Mouse (Mus musculus): ENCODE data around the gene Nkx6-1. TPM values are rescaled to one million over a fixed set of nuclear protein-coding genes. Genes with fewer than 3 reads are reported as not detected.

Nkx6-1 gene
- total and polyA plus RNA-seq, 3 experiments, result not detected

DNA sequence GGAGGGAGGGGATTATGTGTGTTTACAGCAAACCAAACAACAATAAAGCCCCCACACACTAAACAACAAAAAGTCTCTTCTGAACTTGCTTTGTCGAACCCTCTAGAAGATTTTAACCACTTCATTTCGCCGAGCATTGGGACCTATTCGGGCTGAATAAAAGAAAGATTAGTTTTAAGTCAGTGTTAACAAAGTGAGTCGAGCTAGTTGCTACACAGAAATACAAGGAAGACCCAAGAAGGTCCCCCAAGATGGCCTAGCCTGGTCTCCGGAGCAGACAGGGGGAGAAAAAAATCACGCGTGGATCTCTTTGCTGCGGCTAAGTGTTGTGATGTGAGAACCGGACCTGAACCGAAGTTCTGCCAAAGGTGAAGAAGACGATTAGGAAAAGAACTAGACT is 3.7 kb upstream of the Nkx6-1 start:
- Histone ChIP-seq H3K36me3 (replicated peaks in 1 of 2; ENCODE audit: control insufficient read depth in 1 of 2, insufficient read depth in 1 of 2, low read length in 1 of 2) (no peaks in the 10 kb centered on the region), H3K27ac (ENCODE audit: insufficient read depth, low read depth) (no peak overlapping the region), H3K27me3 (replicated peaks) (no peaks in the 10 kb centered on the region), H3K4me2 (ENCODE audit: insufficient read depth, low read depth, poor library complexity, severe bottlenecking) (no peak overlapping the region), H3K79me2 (replicated peaks; ENCODE audit: control insufficient read depth, extremely low read depth, insufficient read depth, poor library complexity, severe bottlenecking) (no peaks in the 10 kb centered on the region), H3K9ac (ENCODE audit: insufficient read depth, low read depth) (no peak overlapping the region), H3K9me3 (replicated peaks; ENCODE audit: low read length) (peaks cover 58% of the 10 kb centered on the region), H3K4me3 (replicated peaks in 1 of 3; ENCODE audit: low read depth in 2 of 3, low read length in 2 of 3, poor library complexity in 1 of 3) (no peak overlapping the region), H3K4me1 (ENCODE audit: control insufficient read depth in 1 of 2, insufficient read depth in 2 of 2) (no peaks in the 10 kb centered on the region)
- dilution Hi-C loops (cut with MboI; ENCODE audit: extremely low pct_ligation_motif_present, extremely low pct_unique_long_range_greater_than_20kb, low sequenced_read_pairs) (no loop called here), in situ Hi-C loops (cut with MboI; ENCODE audit: low pct_ligation_motif_present, low pct_unique_long_range_greater_than_20kb, low sequenced_read_pairs) (no loop called here)
- TF ChIP-seq ZMIZ1 (IDR thresholded peaks at IDR 0.05; ENCODE audit: low read depth, low read length) (no peak), MXI1 (IDR thresholded peaks at IDR 0.05; ENCODE audit: low read depth, low read length) (no peak), ETS1 (conservative IDR thresholded peaks at IDR 0.05; ENCODE audit: low read depth, low read length) (no peak), MEF2A (IDR thresholded peaks at IDR 0.05; ENCODE audit: borderline replicate concordance, low read depth, low read length) (no peak), RAD21 (IDR thresholded peaks at IDR 0.05; ENCODE audit: low read depth, low read length) (no peak), NRF1 (IDR thresholded peaks at IDR 0.05; ENCODE audit: low read depth, low read length) (no peak), ELF1 (IDR thresholded peaks at IDR 0.05; ENCODE audit: low read depth, low read length) (no peak), ZKSCAN1 (IDR thresholded peaks at IDR 0.05; ENCODE audit: borderline replicate concordance, low read depth, low read length) (no peak), CTCF (conservative IDR thresholded peaks at IDR 0.05 in 1 of 2, IDR thresholded peaks at IDR 0.05 in 1 of 2; ENCODE audit: low read depth in 2 of 2, low read length in 2 of 2) (no peak), PAX5 (IDR thresholded peaks at IDR 0.05; ENCODE audit: low read length) (no peak), CHD2 (IDR thresholded peaks at IDR 0.05; ENCODE audit: low read length) (no peak), ZC3H11A (IDR thresholded peaks at IDR 0.05; ENCODE audit: low read depth, low read length) (no peak), SMC3 (IDR thresholded peaks at IDR 0.05; ENCODE audit: low read depth, low read length) (no peak), KAT2A (IDR thresholded peaks at IDR 0.05; ENCODE audit: insufficient replicate concordance, low read length) (no peak), TBP (conservative IDR thresholded peaks at IDR 0.05; ENCODE audit: low read depth, low read length) (no peak)
- no peak for DNase-seq (ENCODE audit: extremely low read depth)

DNA sequence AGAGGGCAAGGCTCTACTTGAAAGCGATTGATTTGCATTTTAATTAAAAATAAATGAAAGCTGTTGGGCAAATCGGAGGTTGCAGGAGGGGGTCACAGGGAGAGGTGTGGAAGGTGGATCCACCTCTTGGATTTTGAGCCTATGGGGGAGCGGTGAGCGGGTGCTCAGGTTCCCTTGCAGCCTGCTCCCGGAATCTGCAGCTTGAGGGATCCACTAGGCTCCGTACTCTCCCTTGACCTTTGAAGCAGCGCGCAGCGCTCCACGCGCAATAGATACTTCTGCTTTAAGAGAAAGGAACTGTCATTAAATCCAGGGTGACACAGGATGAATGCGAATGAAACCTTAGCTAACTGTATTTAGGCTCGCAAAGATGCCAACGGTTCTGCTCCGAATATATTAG is 3.2 kb upstream of the Nkx6-1 start:
- Histone ChIP-seq H3K27me3 (replicated peaks) (no peaks in the 10 kb centered on the region), H3K4me1 (ENCODE audit: control insufficient read depth in 1 of 2, insufficient read depth in 2 of 2) (no peaks in the 10 kb centered on the region), H3K27ac (ENCODE audit: insufficient read depth, low read depth) (no peak overlapping the region), H3K9me3 (replicated peaks; ENCODE audit: low read length) (peaks cover 63% of the 10 kb centered on the region), H3K9ac (ENCODE audit: insufficient read depth, low read depth) (no peak overlapping the region), H3K4me2 (ENCODE audit: insufficient read depth, low read depth, poor library complexity, severe bottlenecking) (no peak overlapping the region), H3K4me3 (replicated peaks in 1 of 3; ENCODE audit: low read depth in 2 of 3, low read length in 2 of 3, poor library complexity in 1 of 3) (no peak overlapping the region), H3K79me2 (replicated peaks; ENCODE audit: control insufficient read depth, extremely low read depth, insufficient read depth, poor library complexity, severe bottlenecking) (no peaks in the 10 kb centered on the region), H3K36me3 (replicated peaks in 1 of 2; ENCODE audit: control insufficient read depth in 1 of 2, insufficient read depth in 1 of 2, low read length in 1 of 2) (no peaks in the 10 kb centered on the region)
- no peak for DNase-seq (ENCODE audit: extremely low read depth)
- in situ Hi-C loops (cut with MboI; ENCODE audit: low pct_ligation_motif_present, low pct_unique_long_range_greater_than_20kb, low sequenced_read_pairs), result no loop called here
- dilution Hi-C loops (cut with MboI; ENCODE audit: extremely low pct_ligation_motif_present, extremely low pct_unique_long_range_greater_than_20kb, low sequenced_read_pairs), result no loop called here
- no peak for TF ChIP-seq ETS1 (conservative IDR thresholded peaks at IDR 0.05; ENCODE audit: low read depth, low read length)
- TF ChIP-seq MXI1 (IDR thresholded peaks at IDR 0.05; ENCODE audit: low read depth, low read length), result no peak
- TF ChIP-seq CTCF (conservative IDR thresholded peaks at IDR 0.05 in 1 of 2, IDR thresholded peaks at IDR 0.05 in 1 of 2; ENCODE audit: low read depth in 2 of 2, low read length in 2 of 2), result no peak
- TF ChIP-seq ZKSCAN1 (IDR thresholded peaks at IDR 0.05; ENCODE audit: borderline replicate concordance, low read depth, low read length), result no peak
- TF ChIP-seq KAT2A (IDR thresholded peaks at IDR 0.05; ENCODE audit: insufficient replicate concordance, low read length), result no peak
- no peak for TF ChIP-seq GABPA (IDR thresholded peaks at IDR 0.05; ENCODE audit: insufficient replicate concordance, low read depth, low read length)
- TF ChIP-seq NELFE (IDR thresholded peaks at IDR 0.05; ENCODE audit: low read depth, low read length), result no peak
- no peak for TF ChIP-seq JUND (conservative IDR thresholded peaks at IDR 0.05; ENCODE audit: low read depth, low read length)
- no peak for TF ChIP-seq CHD2 (IDR thresholded peaks at IDR 0.05; ENCODE audit: low read length)
- TF ChIP-seq MAFK (IDR thresholded peaks at IDR 0.05; ENCODE audit: insufficient replicate concordance, low read length), result no peak
- TF ChIP-seq HCFC1 (IDR thresholded peaks at IDR 0.05; ENCODE audit: low read depth, low read length), result no peak
- TF ChIP-seq MEF2A (IDR thresholded peaks at IDR 0.05; ENCODE audit: borderline replicate concordance, low read depth, low read length), result no peak
- TF ChIP-seq MAZ (IDR thresholded peaks at IDR 0.05; ENCODE audit: low read depth, low read length), result no peak

Data from CH12.LX (cell line).